9 mouse cellular contexts compared by ENCODE assay signal in genomic region chr3:25143111-25143510, GRCm38 (mm10). TPM values are rescaled to one million over a fixed set of nuclear protein-coding genes. Genes with fewer than 3 reads are reported as not detected.
DNase-seq lines count a peak whose midpoint lies in the region; ATAC-seq and TF ChIP-seq lines count a peak whose summit lies in the region.
"Had no signal": no experiment of that assay in that cellular context is flagged by ENCODE, and none has a peak within 500 bp of the region (broad histone marks: within the 10 kb centered on the region; RNA-seq: fewer than 3 reads in every experiment).

No protein-coding gene starts in this region.

- no peak for DNase-seq in heart, embryonic 10.5 days (ENCODE audit: low spot score)
- no peak for DNase-seq in heart, adult 9 months (ENCODE audit: low spot score in 2 of 2)
- no peak for DNase-seq in adrenal gland, postnatal 14 days
- no peak for DNase-seq in adrenal gland, adult 8-10 months

- TF ChIP-seq CTCF in ES-Bruce4 (IDR thresholded peaks at IDR 0.05; ENCODE audit: low read depth, low read length), result no peak

- no peak for TF ChIP-seq EP300 in ES-Bruce4 (IDR thresholded peaks at IDR 0.05; ENCODE audit: insufficient read depth, low read depth, low read length)

- H3K36me3 ChIP-seq in heart, embryonic 10.5 days, result no peaks in the 10 kb centered on the region
- no peaks in the 10 kb centered on the region for H3K36me3 ChIP-seq in ES-Bruce4 (ENCODE audit: control insufficient read depth, insufficient read depth, low read length, poor library complexity, severe bottlenecking)
- H3K36me3 ChIP-seq in forebrain, embryonic 16.5 days (ENCODE audit: control insufficient read depth, insufficient read depth), result no peaks in the 10 kb centered on the region
- no peaks in the 10 kb centered on the region for H3K36me3 ChIP-seq in liver, embryonic 16.5 days (ENCODE audit: control insufficient read depth, insufficient read depth)

- 0 out of 2 replicates have a peak overlapping the region, but pooled peaks have one; percentile 89 for H3K27ac ChIP-seq in heart, embryonic 10.5 days
- no peak overlapping the region for H3K27ac ChIP-seq in ES-Bruce4 (ENCODE audit: insufficient read depth, low read length)
- 0 out of 2 replicates have a peak overlapping the region, but pooled peaks have one; percentile 60 for H3K27ac ChIP-seq in forebrain, embryonic 16.5 days (ENCODE audit: low read length)
- H3K27ac ChIP-seq in liver, embryonic 16.5 days (ENCODE audit: low read length), result no peak overlapping the region

- ATAC-seq in forebrain, embryonic 16.5 days, result no peak
- no peak for ATAC-seq in liver, embryonic 16.5 days (ENCODE audit: low read depth)
- ATAC-seq in megakaryocyte progenitor cell, adult 5-6 weeks (replicated peaks; ENCODE audit: poor library complexity), result no peak

- 49% methylated on average over 6 of the region's 6 CpGs for WGBS in heart, embryonic 10.5 days
- 48% methylated on average over 6 of the region's 6 CpGs for WGBS in forebrain, embryonic 16.5 days
- WGBS in liver, embryonic 16.5 days (ENCODE audit: insufficient replicate concordance), result 37% methylated on average over 6 of the region's 6 CpGs

- no peaks in the 10 kb centered on the region for H3K9me3 ChIP-seq in heart, embryonic 10.5 days
- no peaks in the 10 kb centered on the region for H3K9me3 ChIP-seq in ES-Bruce4 (replicated peaks; ENCODE audit: control insufficient read depth, insufficient read depth, low read length, poor library complexity, severe bottlenecking)
- H3K9me3 ChIP-seq in forebrain, embryonic 16.5 days (ENCODE audit: control insufficient read depth, low read length), result no peaks in the 10 kb centered on the region
- no peaks in the 10 kb centered on the region for H3K9me3 ChIP-seq in liver, embryonic 16.5 days (replicated peaks; ENCODE audit: control insufficient read depth, low read length)

- no peaks in the 10 kb centered on the region for H3K27me3 ChIP-seq in heart, embryonic 10.5 days (ENCODE audit: insufficient read depth, poor library complexity, severe bottlenecking)
- H3K27me3 ChIP-seq in ES-Bruce4 (ENCODE audit: control insufficient read depth, insufficient read depth, low read length, poor library complexity, severe bottlenecking), result 0 out of 2 replicates have a peak, but pooled peaks cover 1% of the 10 kb centered on the region
- H3K27me3 ChIP-seq in forebrain, embryonic 16.5 days (replicated peaks; ENCODE audit: control insufficient read depth, insufficient read depth, low read length), result no peaks in the 10 kb centered on the region; the same call in 1 of the 2 replicates
- H3K27me3 ChIP-seq in liver, embryonic 16.5 days (ENCODE audit: control insufficient read depth, insufficient read depth, low read depth, low read length), result peaks cover 22% of the 10 kb centered on the region

- H3K4me2 ChIP-seq in forebrain, embryonic 16.5 days (ENCODE audit: low read length), result peak overlapping the region; percentile 77
- H3K4me2 ChIP-seq in liver, embryonic 16.5 days (ENCODE audit: low read depth, low read length), result peak overlapping the region; percentile 63; the same call in 1 of the 2 replicates

- no peaks in the 10 kb centered on the region for H3K4me1 ChIP-seq in heart, embryonic 10.5 days
- H3K4me1 ChIP-seq in ES-Bruce4 (ENCODE audit: control insufficient read depth, insufficient read depth, low read length), result no peaks in the 10 kb centered on the region
- peaks cover 12% of the 10 kb centered on the region for H3K4me1 ChIP-seq in forebrain, embryonic 16.5 days (replicated peaks; ENCODE audit: control insufficient read depth, insufficient read depth, low read length)
- no peaks in the 10 kb centered on the region for H3K4me1 ChIP-seq in liver, embryonic 16.5 days (ENCODE audit: control insufficient read depth, low read depth, low read length)

- TF ChIP-seq POLR2A in ES-Bruce4 (IDR thresholded peaks at IDR 0.05; ENCODE audit: insufficient read depth, low read length), result no peak

- H3K9ac ChIP-seq in ES-Bruce4 (ENCODE audit: low read depth, poor library complexity, severe bottlenecking), result peak overlapping the region; percentile 92
- H3K9ac ChIP-seq in forebrain, embryonic 16.5 days (replicated peaks; ENCODE audit: low read depth, low read length), result peak overlapping the region; percentile 83
- H3K9ac ChIP-seq in liver, embryonic 16.5 days (ENCODE audit: low read depth, low read length), result no peak overlapping the region

- H3K4me3 ChIP-seq in heart, embryonic 10.5 days, result peak overlapping the region; percentile 77
- peak overlapping the region; percentile 48; the same call in 1 of the 2 replicates for H3K4me3 ChIP-seq in ES-Bruce4 (ENCODE audit: low read depth, low read length)
- H3K4me3 ChIP-seq in forebrain, embryonic 16.5 days (replicated peaks; ENCODE audit: low read length), result peak overlapping the region; percentile 79
- no peak overlapping the region for H3K4me3 ChIP-seq in liver, embryonic 16.5 days (ENCODE audit: low read depth, low read length)

RNA-seq across cellular contexts. Expression of gene Naaladl2, which starts 0.9 kb away (rescaled TPM):
- 1.7 and 1.8 TPM in 2 replicates for polyA plus RNA-seq in heart, embryonic 10.5 days (2016; fragmentation: Nextera tagmentation; extraction: Ambion mirVana)
- polyA plus RNA-seq in ES-Bruce4 (2011; ENCODE audit: insufficient read depth, insufficient read length, low read depth, missing spikeins), result 0.21 TPM in 1 of 2 replicates, not detected in the other
- polyA plus RNA-seq in forebrain, embryonic 16.5 days (2015; fragmentation: Nextera tagmentation; extraction: Ambion mirVana), result 0.10 and 1.1 TPM in 2 replicates
- polyA plus RNA-seq in liver, embryonic 16.5 days (2015; fragmentation: Nextera tagmentation; extraction: Ambion mirVana), result 0.74 and 0.78 TPM in 2 replicates
- total RNA-seq in megakaryocyte progenitor cell, adult 5-6 weeks (2015), result not detected in 2 replicates
- not detected in 2 replicates for total RNA-seq in megakaryocyte progenitor cell, adult 5-6 weeks (2017)
- 3.5 and 6.3 TPM in 2 replicates for total RNA-seq in adrenal gland, postnatal 14 days (2021)
- total RNA-seq in adrenal gland, adult 8-10 months (2022), result 1 to 10 TPM; 2.8 to 4.7 (median 3.2) TPM
- total RNA-seq: megakaryocyte, adult 5-6 weeks had no signal

Comparison
In these comparisons a context has a peak if more than half of its experiments do, and no peak if none do; other contexts are left out.
1. H3K27ac ChIP-seq: peak in heart, embryonic 10.5 days (single experiment) and forebrain, embryonic 16.5 days (single experiment); none in ES-Bruce4 (single experiment) and liver, embryonic 16.5 days (single experiment).